Mouse (Mus musculus): ENCODE results near the gene D1Pas1. TPM values are rescaled to one million over a fixed set of nuclear protein-coding genes. Genes with fewer than 3 reads are reported as not detected.

Gene D1Pas1
- polyA plus RNA-seq, 1 experiment = not detected

DNA sequence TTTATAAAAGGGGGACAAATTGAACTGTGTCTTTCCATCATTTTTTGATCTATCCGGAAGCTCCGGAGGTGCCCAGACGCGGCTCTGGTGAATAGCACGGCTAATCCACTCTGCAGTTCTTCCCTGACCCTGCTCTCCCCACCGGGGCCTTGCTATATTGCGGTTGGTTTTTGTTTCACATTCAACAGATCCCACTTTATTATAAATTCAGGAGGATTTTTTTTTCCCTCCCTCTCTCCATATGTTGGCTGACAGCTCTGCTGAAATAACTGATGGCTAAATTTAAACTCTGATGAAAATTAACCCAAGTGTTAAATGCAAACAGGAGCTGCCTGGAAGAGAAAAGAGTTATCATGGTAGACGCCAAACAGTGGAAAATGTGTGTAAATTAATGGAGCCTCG is 21.1 kb downstream of the D1Pas1 start:
- WGBS = 85% methylated on average over 9 of the region's 9 CpGs
- TF ChIP-seq POLR2A (IDR thresholded peaks at IDR 0.05; ENCODE audit: low read depth, low read length) (no peak), CTCF (IDR thresholded peaks at IDR 0.05; ENCODE audit: extremely low read depth, insufficient read length, insufficient replicate concordance, low read depth, low read length) (no peak)
- no peak overlapping the region for H3K27ac ChIP-seq (ENCODE audit: insufficient read depth, low read depth, low read length)
- no peaks in the 10 kb centered on the region for H3K4me1 ChIP-seq (ENCODE audit: control insufficient read depth, insufficient read depth, insufficient read length, low read length)
- H3K36me3 ChIP-seq (ENCODE audit: control insufficient read depth, insufficient read depth, low read length) = no peaks in the 10 kb centered on the region
- H3K4me3 ChIP-seq (ENCODE audit: low read depth, low read length) = no peak overlapping the region
- no peaks in the 10 kb centered on the region for H3K27me3 ChIP-seq (ENCODE audit: control insufficient read depth, insufficient read depth, low read length)

DNA sequence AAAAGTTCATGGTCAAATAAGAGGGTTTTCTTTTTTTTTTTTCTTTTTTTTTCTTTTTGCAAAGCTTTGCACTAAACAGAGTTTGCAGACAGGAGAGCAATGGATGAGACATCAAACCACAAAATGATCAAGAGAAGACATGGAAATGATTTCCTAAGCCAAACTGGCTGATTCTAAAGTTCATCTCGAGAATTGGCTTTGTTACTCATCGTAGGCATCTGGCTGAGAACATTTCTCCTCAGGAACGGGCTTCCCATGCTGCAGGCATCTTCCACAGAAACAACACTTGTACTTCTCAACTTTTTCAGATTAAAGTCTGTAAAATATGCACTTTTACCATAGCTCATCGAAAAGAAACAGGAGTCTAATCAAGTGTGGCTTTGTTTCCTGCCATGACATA is 21.6 kb downstream of the D1Pas1 start:
- Histone ChIP-seq H3K27ac (ENCODE audit: insufficient read depth, low read depth, low read length) (no peak overlapping the region), H3K27me3 (ENCODE audit: control insufficient read depth, insufficient read depth, low read length) (no peaks in the 10 kb centered on the region), H3K36me3 (ENCODE audit: control insufficient read depth, insufficient read depth, low read length) (no peaks in the 10 kb centered on the region), H3K4me3 (ENCODE audit: low read depth, low read length) (no peak overlapping the region), H3K4me1 (ENCODE audit: control insufficient read depth, insufficient read depth, insufficient read length, low read length) (no peaks in the 10 kb centered on the region)
- TF ChIP-seq POLR2A (IDR thresholded peaks at IDR 0.05; ENCODE audit: low read depth, low read length) = no peak
- TF ChIP-seq CTCF (IDR thresholded peaks at IDR 0.05; ENCODE audit: extremely low read depth, insufficient read length, insufficient replicate concordance, low read depth, low read length) = no peak
- WGBS = 83% methylated on average over 4 of the region's 4 CpGs

DNA sequence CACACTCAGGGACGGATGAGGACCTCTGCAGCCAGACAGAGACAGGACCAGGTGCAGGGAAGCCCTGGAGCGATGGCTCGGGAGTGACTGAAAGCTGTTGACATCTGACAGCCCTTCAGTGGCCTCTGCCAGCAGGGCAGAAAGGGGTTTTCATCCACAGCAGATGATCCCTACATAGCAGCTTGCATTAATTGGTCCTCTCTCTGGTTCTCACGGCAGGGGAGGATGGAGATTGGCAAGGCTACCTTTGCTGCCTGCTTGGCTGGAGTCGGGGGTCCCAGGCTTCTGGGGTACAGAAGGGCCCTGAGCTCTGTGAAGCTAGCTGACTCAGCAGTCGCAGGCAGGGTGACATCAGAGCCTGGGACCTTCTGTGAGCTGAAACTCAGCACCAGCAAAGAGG is 24.3 kb downstream of the D1Pas1 start:
- H3K36me3 ChIP-seq (ENCODE audit: control insufficient read depth, insufficient read depth, low read length) = no peaks in the 10 kb centered on the region
- 77% methylated on average over 6 of the region's 6 CpGs for WGBS

DNA sequence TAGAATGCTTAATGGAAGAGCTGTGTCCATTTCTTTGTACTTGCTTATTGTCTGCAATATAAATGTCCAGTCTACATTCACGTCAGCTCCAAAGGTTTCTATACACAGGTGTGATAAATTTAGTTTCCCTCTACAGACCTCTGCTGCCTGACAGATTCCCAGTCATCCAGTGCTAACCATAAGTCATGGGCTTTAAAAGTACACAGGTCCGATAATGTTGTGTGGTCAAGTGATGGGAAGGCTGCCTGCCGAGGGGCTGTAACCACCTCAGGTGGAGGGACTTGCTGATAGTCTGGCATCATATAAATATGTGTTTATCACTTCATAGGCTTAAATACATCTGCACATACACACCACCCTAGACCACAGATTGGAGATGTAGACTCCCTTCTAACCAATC is 24.9 kb downstream of the D1Pas1 start:
- Histone ChIP-seq H3K4me3 (ENCODE audit: low read depth, low read length) (no peak overlapping the region), H3K4me1 (ENCODE audit: control insufficient read depth, insufficient read depth, insufficient read length, low read length) (no peaks in the 10 kb centered on the region), H3K36me3 (ENCODE audit: control insufficient read depth, insufficient read depth, low read length) (no peaks in the 10 kb centered on the region), H3K27me3 (ENCODE audit: control insufficient read depth, insufficient read depth, low read length) (no peaks in the 10 kb centered on the region), H3K27ac (ENCODE audit: insufficient read depth, low read depth, low read length) (no peak overlapping the region)
- TF ChIP-seq POLR2A (IDR thresholded peaks at IDR 0.05; ENCODE audit: low read depth, low read length) (no peak), CTCF (IDR thresholded peaks at IDR 0.05; ENCODE audit: extremely low read depth, insufficient read length, insufficient replicate concordance, low read depth, low read length) (no peak)
- WGBS = 89% methylated on average over 3 of the region's 3 CpGs

More for the DNA sequence above, 24.3 kb downstream of the D1Pas1 start:
- H3K27me3 ChIP-seq (ENCODE audit: control insufficient read depth, insufficient read depth, low read length) = no peaks in the 10 kb centered on the region
- H3K4me1 ChIP-seq (ENCODE audit: control insufficient read depth, insufficient read depth, insufficient read length, low read length) = no peaks in the 10 kb centered on the region
- H3K4me3 ChIP-seq (ENCODE audit: low read depth, low read length) = no peak overlapping the region
- no peak overlapping the region for H3K27ac ChIP-seq (ENCODE audit: insufficient read depth, low read depth, low read length)
- TF ChIP-seq POLR2A (IDR thresholded peaks at IDR 0.05; ENCODE audit: low read depth, low read length) (no peak), CTCF (IDR thresholded peaks at IDR 0.05; ENCODE audit: extremely low read depth, insufficient read length, insufficient replicate concordance, low read depth, low read length) (no peak)

DNA sequence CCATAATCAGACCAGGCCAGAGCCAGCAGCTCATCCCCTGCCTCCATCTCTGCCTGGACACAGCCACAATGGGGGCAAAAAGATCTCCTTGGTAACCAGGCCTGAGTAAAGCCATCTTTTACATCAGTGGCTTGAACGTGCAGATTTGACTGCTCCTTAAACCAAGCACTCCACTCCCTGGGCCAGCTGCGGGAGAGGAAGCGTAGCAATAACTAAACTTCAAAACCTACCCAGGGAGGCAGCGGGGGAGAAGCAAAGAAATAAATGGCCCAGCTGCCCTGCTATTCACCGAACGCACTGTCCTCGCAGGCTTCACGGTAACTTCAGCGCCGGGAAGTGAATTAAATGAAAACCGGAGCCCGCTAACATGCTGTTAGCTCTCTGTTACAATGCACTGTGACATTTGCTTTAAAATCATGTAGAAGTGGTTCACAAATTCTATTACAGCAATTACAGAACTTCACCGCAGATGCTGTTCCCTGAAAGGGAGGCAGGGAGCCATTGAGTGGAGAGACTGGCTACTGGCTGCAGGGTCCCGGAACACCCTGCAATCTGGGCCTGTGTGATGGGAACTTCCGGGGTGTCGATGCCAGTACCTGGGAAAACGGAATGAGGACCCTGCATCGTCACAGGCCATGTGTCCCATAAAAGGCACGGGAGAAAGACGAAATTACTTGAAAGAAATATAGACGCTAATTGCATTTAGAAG is 30.5 kb downstream of the D1Pas1 start:
- 92% methylated on average over 21 of the region's 21 CpGs for WGBS
- H3K4me1 ChIP-seq (ENCODE audit: control insufficient read depth, insufficient read depth, insufficient read length, low read length) = no peaks in the 10 kb centered on the region
- TF ChIP-seq POLR2A (IDR thresholded peaks at IDR 0.05; ENCODE audit: low read depth, low read length) = no peak
- no peak for TF ChIP-seq CTCF (IDR thresholded peaks at IDR 0.05; ENCODE audit: extremely low read depth, insufficient read length, insufficient replicate concordance, low read depth, low read length)

DNA sequence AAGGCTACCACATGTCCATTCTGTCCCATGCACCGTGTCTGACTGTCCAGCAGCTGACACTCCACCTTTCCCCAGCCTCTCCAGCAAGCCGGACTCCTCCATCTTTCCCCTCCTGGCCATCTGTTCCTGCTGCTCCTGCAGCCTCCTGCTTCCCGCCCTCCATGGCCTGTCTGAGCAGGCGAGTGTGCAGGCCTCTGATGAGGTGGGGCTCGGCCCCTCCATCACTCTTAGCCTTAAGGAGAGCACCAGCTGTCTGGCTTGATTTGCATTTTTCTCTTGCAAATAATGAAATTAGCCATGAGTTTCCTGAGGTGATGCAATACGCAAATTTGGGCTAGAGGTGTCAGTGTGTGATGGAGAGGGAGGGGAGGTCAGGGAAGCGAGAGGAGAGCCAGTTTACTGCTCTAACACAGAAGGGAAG is 36.2 kb downstream of the D1Pas1 start:
- TF ChIP-seq POLR2A (IDR thresholded peaks at IDR 0.05; ENCODE audit: low read depth, low read length) = no peak
- TF ChIP-seq CTCF (IDR thresholded peaks at IDR 0.05; ENCODE audit: extremely low read depth, insufficient read length, insufficient replicate concordance, low read depth, low read length) = no peak
- no peaks in the 10 kb centered on the region for H3K36me3 ChIP-seq (ENCODE audit: control insufficient read depth, insufficient read depth, low read length)
- H3K4me3 ChIP-seq (ENCODE audit: low read depth, low read length) = no peak overlapping the region
- H3K27ac ChIP-seq (ENCODE audit: insufficient read depth, low read depth, low read length) = no peak overlapping the region
- no peaks in the 10 kb centered on the region for H3K4me1 ChIP-seq (ENCODE audit: control insufficient read depth, insufficient read depth, insufficient read length, low read length)
- no peaks in the 10 kb centered on the region for H3K27me3 ChIP-seq (ENCODE audit: control insufficient read depth, insufficient read depth, low read length)
- 79% methylated on average over 7 of the region's 7 CpGs for WGBS

More for the DNA sequence above, 30.5 kb downstream of the D1Pas1 start:
- no peak overlapping the region for H3K27ac ChIP-seq (ENCODE audit: insufficient read depth, low read depth, low read length)
- no peaks in the 10 kb centered on the region for H3K27me3 ChIP-seq (ENCODE audit: control insufficient read depth, insufficient read depth, low read length)
- H3K36me3 ChIP-seq (ENCODE audit: control insufficient read depth, insufficient read depth, low read length) = no peaks in the 10 kb centered on the region
- no peak overlapping the region for H3K4me3 ChIP-seq (ENCODE audit: low read depth, low read length)

DNA sequence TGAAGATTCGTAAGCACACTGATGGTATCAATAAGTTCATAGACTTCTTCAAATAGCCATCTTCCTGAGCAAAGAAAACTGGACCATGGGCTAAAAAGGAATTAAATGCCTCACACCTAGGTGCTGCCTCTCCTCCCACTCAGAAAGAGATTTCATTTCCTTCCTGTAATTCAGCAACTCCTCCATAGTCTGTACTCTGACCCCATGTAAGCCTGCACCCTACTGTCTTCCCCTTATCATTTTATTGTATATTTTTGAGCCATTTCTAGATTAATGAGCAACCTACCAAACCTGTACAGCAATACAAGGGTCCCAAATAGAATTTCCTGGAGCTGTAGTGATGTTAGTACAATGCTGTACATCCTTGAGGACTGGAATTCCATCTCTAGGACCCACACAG is 37.1 kb downstream of the D1Pas1 start:
- H3K4me1 ChIP-seq (ENCODE audit: control insufficient read depth, insufficient read depth, insufficient read length, low read length) = no peaks in the 10 kb centered on the region
- H3K4me3 ChIP-seq (ENCODE audit: low read depth, low read length) = no peak overlapping the region
- 85% methylated on average over 1 of the region's 1 CpGs for WGBS
- no peaks in the 10 kb centered on the region for H3K36me3 ChIP-seq (ENCODE audit: control insufficient read depth, insufficient read depth, low read length)
- TF ChIP-seq CTCF (IDR thresholded peaks at IDR 0.05; ENCODE audit: extremely low read depth, insufficient read length, insufficient replicate concordance, low read depth, low read length) = no peak
- TF ChIP-seq POLR2A (IDR thresholded peaks at IDR 0.05; ENCODE audit: low read depth, low read length) = no peak
- H3K27ac ChIP-seq (ENCODE audit: insufficient read depth, low read depth, low read length) = no peak overlapping the region
- H3K27me3 ChIP-seq (ENCODE audit: control insufficient read depth, insufficient read depth, low read length) = no peaks in the 10 kb centered on the region
